Mouse (Mus musculus) liver, adult 2 months (tissue): ENCODE measurements around the gene Mrpl9.

Experiments used
- CTCF ChIP-seq: fragments of 200-500 bp; IDR thresholded peaks from 2 replicates; pipeline ENCODE4 v1.5.1; 2011; ENCODE audit warnings: low read depth, low read length, control low read depth
- POLR2A ChIP-seq: fragments of 200-500 bp; IDR thresholded peaks from 2 replicates; pipeline ENCODE4 v1.6.1; 2011; ENCODE audit warnings: low read length, control low read depth; ENCODE audit not compliant: insufficient read depth; ENCODE audit errors: extremely low read depth

GRCm38 (mm10) chr3:94413031-94413679, 30.0 kb upstream of the Mrpl9 start, which contains the start of gene Tdrkh:
- no peak for TF ChIP-seq CTCF
- TF ChIP-seq POLR2A = 0 out of 2 replicates have a peak, but pooled peaks have one; percentile 24
